Comparison of ENCODE assay signal across 10 mouse cellular contexts in genomic region chr5:20671826-20672225, GRCm38 (mm10).
A peak's percentile ranks its signal among the peaks of the same experiment; 100 is the strongest.
DNase-seq lines count a peak whose midpoint lies in the region; ATAC-seq and TF ChIP-seq lines count a peak whose summit lies in the region.
"Had no signal": no experiment of that assay in that cellular context is flagged by ENCODE, and none has a peak within 500 bp of the region (broad histone marks: within the 10 kb centered on the region; RNA-seq: fewer than 3 reads in every experiment).

No protein-coding gene starts in this region.

- TF ChIP-seq EP300 in CH12.LX (IDR thresholded peaks at IDR 0.05; ENCODE audit: low read length) = 0 out of 2 replicates have a peak, but pooled peaks have one; percentile 16

- in situ Hi-C loops in CH12.LX (cut with MboI; ENCODE audit: low pct_ligation_motif_present, low pct_unique_long_range_greater_than_20kb, low sequenced_read_pairs) = no loop called here

- no peak overlapping the region for H3K4me3 ChIP-seq in CH12.LX (replicated peaks in 1 of 3; ENCODE audit: low read depth in 2 of 3, low read length in 2 of 3, poor library complexity in 1 of 3)
- no peak overlapping the region for H3K4me3 ChIP-seq in midbrain, postnatal 0 days (ENCODE audit: low read depth, low read length)
- H3K4me3 ChIP-seq in forebrain, embryonic 10.5 days = no peak overlapping the region

- H3K9me3 ChIP-seq in CH12.LX (replicated peaks; ENCODE audit: low read length) = no peaks in the 10 kb centered on the region
- no peaks in the 10 kb centered on the region for H3K9me3 ChIP-seq in midbrain, postnatal 0 days (ENCODE audit: low read length)
- no peaks in the 10 kb centered on the region for H3K9me3 ChIP-seq in forebrain, embryonic 10.5 days

- ATAC-seq in midbrain, postnatal 0 days (ENCODE audit: low FRiP score) = no peak
- ATAC-seq: inflammation-experienced regulatory T-cells, adult 6 months had no signal

- H3K4me2 ChIP-seq in CH12.LX (ENCODE audit: insufficient read depth, low read depth, poor library complexity, severe bottlenecking) = no peak overlapping the region
- no peak overlapping the region for H3K4me2 ChIP-seq in midbrain, postnatal 0 days (ENCODE audit: low read depth, low read length, poor library complexity, severe bottlenecking)
- H3K4me2 ChIP-seq: lung, embryonic 14.5 days had no signal

- TF ChIP-seq POLR2A in CH12.LX (IDR thresholded peaks at IDR 0.05; ENCODE audit: low read depth, low read length) = no peak

- no peaks in the 10 kb centered on the region for H3K36me3 ChIP-seq in CH12.LX (replicated peaks in 1 of 2; ENCODE audit: control insufficient read depth in 1 of 2, insufficient read depth in 1 of 2, low read length in 1 of 2)
- 0 out of 2 replicates have a peak, but pooled peaks cover 3% of the 10 kb centered on the region for H3K36me3 ChIP-seq in midbrain, postnatal 0 days (ENCODE audit: insufficient read depth, low read length)
- H3K36me3 ChIP-seq in forebrain, embryonic 10.5 days (replicated peaks) = no peaks in the 10 kb centered on the region

- TF ChIP-seq RAD21 in CH12.LX (IDR thresholded peaks at IDR 0.05; ENCODE audit: low read depth, low read length) = no peak

- 58% methylated on average over 1 of the region's 1 CpGs for WGBS in midbrain, postnatal 0 days
- 59% methylated on average over 1 of the region's 1 CpGs for WGBS in forebrain, embryonic 10.5 days

- H3K27ac ChIP-seq in CH12.LX (ENCODE audit: insufficient read depth, low read depth) = no peak overlapping the region
- no peak overlapping the region for H3K27ac ChIP-seq in midbrain, postnatal 0 days (ENCODE audit: low read depth, low read length)
- H3K27ac ChIP-seq in forebrain, embryonic 10.5 days = no peak overlapping the region

- dilution Hi-C loops in CH12.LX (cut with MboI; ENCODE audit: extremely low pct_ligation_motif_present, extremely low pct_unique_long_range_greater_than_20kb, low sequenced_read_pairs) = no loop called here

- H3K9ac ChIP-seq in CH12.LX (ENCODE audit: insufficient read depth, low read depth) = no peak overlapping the region
- H3K9ac ChIP-seq in midbrain, postnatal 0 days (replicated peaks; ENCODE audit: low read length, poor library complexity, severe bottlenecking) = no peak overlapping the region
- H3K9ac ChIP-seq: lung, embryonic 14.5 days had no signal

- peak; percentile 76 for DNase-seq in gastrocnemius, adult 18-20 months (ENCODE audit: low spot score)
- DNase-seq in gastrocnemius, postnatal 4 days (ENCODE audit: low spot score in 2 of 2) = no peak
- DNase-seq in CH12.LX (ENCODE audit: extremely low read depth) = peak; percentile 50
- peak; percentile 32 for DNase-seq in cerebellum, adult 9-11 months
- peak; percentile 34 to 46 for DNase-seq in left cerebral cortex, adult 18-20 months (ENCODE audit: low spot score in 2 of 2)
- no peak for DNase-seq in midbrain, postnatal 0 days (ENCODE audit: low spot score)
- no peak for DNase-seq in neural tube, embryonic 10.5 days (ENCODE audit: extremely low spot score, low spot score)
- DNase-seq in forebrain, embryonic 10.5 days (ENCODE audit: extremely low spot score, low spot score) = no peak
- DNase-seq: lung, embryonic 14.5 days had no signal

- no peaks in the 10 kb centered on the region for H3K27me3 ChIP-seq in CH12.LX (replicated peaks)
- no peaks in the 10 kb centered on the region for H3K27me3 ChIP-seq in midbrain, postnatal 0 days (ENCODE audit: insufficient read depth, low read length)
- no peaks in the 10 kb centered on the region for H3K27me3 ChIP-seq in forebrain, embryonic 10.5 days (ENCODE audit: poor library complexity, severe bottlenecking)

- no peaks in the 10 kb centered on the region for H3K79me2 ChIP-seq in CH12.LX (replicated peaks; ENCODE audit: control insufficient read depth, extremely low read depth, insufficient read depth, poor library complexity, severe bottlenecking)

- no peak for TF ChIP-seq CTCF in CH12.LX (conservative IDR thresholded peaks at IDR 0.05 in 1 of 2, IDR thresholded peaks at IDR 0.05 in 1 of 2; ENCODE audit: low read depth in 2 of 2, low read length in 2 of 2)
- no peak for TF ChIP-seq CTCF in midbrain, postnatal 0 days (IDR thresholded peaks at IDR 0.05)

- peaks cover 18 to 28% of the 10 kb centered on the region in 2 experiments for H3K4me1 ChIP-seq in CH12.LX (ENCODE audit: control insufficient read depth in 1 of 2, insufficient read depth in 2 of 2)
- H3K4me1 ChIP-seq in midbrain, postnatal 0 days (ENCODE audit: insufficient read depth, low read length) = no peaks in the 10 kb centered on the region
- H3K4me1 ChIP-seq in forebrain, embryonic 10.5 days = peaks cover 18% of the 10 kb centered on the region

TF ChIP-seq in CH12.LX, 34 proteins besides CTCF, POLR2A, EP300 and RAD21:
- no peak for TF ChIP-seq MXI1 (IDR thresholded peaks at IDR 0.05; ENCODE audit: low read depth, low read length)
- no peak for TF ChIP-seq TBP (conservative IDR thresholded peaks at IDR 0.05; ENCODE audit: low read depth, low read length)
- TF ChIP-seq MAX (IDR thresholded peaks at IDR 0.05; ENCODE audit: low read length) = no peak
- TF ChIP-seq ZMIZ1 (IDR thresholded peaks at IDR 0.05; ENCODE audit: low read depth, low read length) = no peak
- peak; percentile 76 for TF ChIP-seq ETS1 (conservative IDR thresholded peaks at IDR 0.05; ENCODE audit: low read depth, low read length)
- TF ChIP-seq CHD1 (IDR thresholded peaks at IDR 0.05; ENCODE audit: low read depth, low read length) = no peak
- no peak for TF ChIP-seq E2F4 (IDR thresholded peaks at IDR 0.05; ENCODE audit: insufficient replicate concordance, low read depth, low read length)
- peak; percentile 40; the same call in 1 of the 2 replicates for TF ChIP-seq JUN (IDR thresholded peaks at IDR 0.05; ENCODE audit: insufficient read depth, low read depth, low read length)
- TF ChIP-seq ZNF384 (IDR thresholded peaks at IDR 0.05; ENCODE audit: low read depth, low read length) = no peak
- TF ChIP-seq MEF2A (IDR thresholded peaks at IDR 0.05; ENCODE audit: borderline replicate concordance, low read depth, low read length) = peak; percentile 90
- no peak for TF ChIP-seq ZC3H11A (IDR thresholded peaks at IDR 0.05; ENCODE audit: low read depth, low read length)
- TF ChIP-seq MYC (IDR thresholded peaks at IDR 0.05; ENCODE audit: low read depth, low read length) = no peak
- TF ChIP-seq SMC3 (IDR thresholded peaks at IDR 0.05; ENCODE audit: low read depth, low read length) = no peak
- TF ChIP-seq KAT2A (IDR thresholded peaks at IDR 0.05; ENCODE audit: insufficient replicate concordance, low read length) = no peak
- TF ChIP-seq TCF12 (IDR thresholded peaks at IDR 0.05; ENCODE audit: low read depth, low read length) = no peak
- TF ChIP-seq BHLHE40 (IDR thresholded peaks at IDR 0.05; ENCODE audit: low read depth, low read length) = no peak
- TF ChIP-seq UBTF (IDR thresholded peaks at IDR 0.05; ENCODE audit: low read depth, low read length) = no peak
- TF ChIP-seq USF1 (IDR thresholded peaks at IDR 0.05; ENCODE audit: low read depth, low read length) = no peak
- no peak for TF ChIP-seq CHD2 (IDR thresholded peaks at IDR 0.05; ENCODE audit: low read length)
- TF ChIP-seq USF2 (conservative IDR thresholded peaks at IDR 0.05; ENCODE audit: low read depth, low read length) = no peak
- TF ChIP-seq ZKSCAN1 (IDR thresholded peaks at IDR 0.05; ENCODE audit: borderline replicate concordance, low read depth, low read length) = no peak
- no peak for TF ChIP-seq MAFK (IDR thresholded peaks at IDR 0.05; ENCODE audit: insufficient replicate concordance, low read length)
- TF ChIP-seq GABPA (IDR thresholded peaks at IDR 0.05; ENCODE audit: insufficient replicate concordance, low read depth, low read length) = no peak
- no peak for TF ChIP-seq NELFE (IDR thresholded peaks at IDR 0.05; ENCODE audit: low read depth, low read length)
- TF ChIP-seq ELF1 (IDR thresholded peaks at IDR 0.05; ENCODE audit: low read depth, low read length) = no peak
- 0 out of 2 replicates have a peak, but pooled peaks have one; percentile 20 for TF ChIP-seq IRF4 (IDR thresholded peaks at IDR 0.05; ENCODE audit: low read depth, low read length)
- peak; percentile 42; the same call in 1 of the 2 replicates for TF ChIP-seq JUND (conservative IDR thresholded peaks at IDR 0.05; ENCODE audit: low read depth, low read length)
- TF ChIP-seq MAZ (IDR thresholded peaks at IDR 0.05; ENCODE audit: low read depth, low read length) = no peak
- no peak for TF ChIP-seq SIN3A (IDR thresholded peaks at IDR 0.05; ENCODE audit: low read length)
- no peak for TF ChIP-seq POLR2AphosphoS2 (IDR thresholded peaks at IDR 0.05; ENCODE audit: low read depth, low read length)
- no peak for TF ChIP-seq NRF1 (IDR thresholded peaks at IDR 0.05; ENCODE audit: low read depth, low read length)
- no peak for TF ChIP-seq HCFC1 (IDR thresholded peaks at IDR 0.05; ENCODE audit: low read depth, low read length)
- no peak for TF ChIP-seq RCOR1 (conservative IDR thresholded peaks at IDR 0.05; ENCODE audit: low read depth, low read length)
- no peak for TF ChIP-seq PAX5 (IDR thresholded peaks at IDR 0.05; ENCODE audit: low read length)

Comparison
In these comparisons a context has a peak if more than half of its experiments do, and no peak if none do; other contexts are left out.
1. DNase-seq: peak in gastrocnemius, adult 18-20 months (single experiment), CH12.LX (single experiment), cerebellum, adult 9-11 months (single experiment) and left cerebral cortex, adult 18-20 months (2 of 2); none in gastrocnemius, postnatal 4 days (0 of 2), midbrain, postnatal 0 days (single experiment), neural tube, embryonic 10.5 days (single experiment) and forebrain, embryonic 10.5 days (single experiment).